In genomic region chr13:55592512-55593253, GRCm38 (mm10) we compare ENCODE assay signal across 8 mouse cellular contexts. TPM values are rescaled to one million over a fixed set of nuclear protein-coding genes. Genes with fewer than 3 reads are reported as not detected.
DNase-seq lines count a peak whose midpoint lies in the region; ATAC-seq and TF ChIP-seq lines count a peak whose summit lies in the region.

No protein-coding gene starts in this region.

- WGBS in forebrain, embryonic 13.5 days: 5% methylated on average over 29 of the region's 29 CpGs
- WGBS in neural tube, embryonic 15.5 days: 4% methylated on average over 29 of the region's 29 CpGs

- peaks cover 38% of the 10 kb centered on the region for H3K36me3 ChIP-seq in E14TG2a.4 (ENCODE audit: insufficient read depth, low read length)
- H3K36me3 ChIP-seq in forebrain, embryonic 13.5 days (ENCODE audit: poor library complexity, severe bottlenecking): peaks cover 34% of the 10 kb centered on the region
- H3K36me3 ChIP-seq in neural tube, embryonic 15.5 days: peaks cover 32% of the 10 kb centered on the region

- intact Hi-C loops in heart, postnatal 14 days (cut with DNase I): no loop called here

- no peaks in the 10 kb centered on the region for H3K9me3 ChIP-seq in E14TG2a.4 (ENCODE audit: low read length)
- H3K9me3 ChIP-seq in forebrain, embryonic 13.5 days (replicated peaks): no peaks in the 10 kb centered on the region
- H3K9me3 ChIP-seq in neural tube, embryonic 15.5 days (replicated peaks): no peaks in the 10 kb centered on the region

- peak overlapping the region; percentile 82 for H3K4me2 ChIP-seq in forebrain, embryonic 13.5 days
- peak overlapping the region; percentile 67 for H3K4me2 ChIP-seq in neural tube, embryonic 15.5 days

- H3K27ac ChIP-seq in forebrain, embryonic 13.5 days: peak overlapping the region; percentile 72
- peak overlapping the region; percentile 87 for H3K27ac ChIP-seq in neural tube, embryonic 15.5 days (replicated peaks)

- peak overlapping the region; percentile 77 for H3K9ac ChIP-seq in forebrain, embryonic 13.5 days
- H3K9ac ChIP-seq in neural tube, embryonic 15.5 days (replicated peaks): peak overlapping the region; percentile 78

- peak; percentile 99 for ATAC-seq in forebrain, embryonic 13.5 days
- peak; percentile 98 for ATAC-seq in neural tube, embryonic 15.5 days (ENCODE audit: low FRiP score)

- H3K4me3 ChIP-seq in E14TG2a.4 (replicated peaks; ENCODE audit: low read length): peak overlapping the region; percentile 98
- H3K4me3 ChIP-seq in forebrain, embryonic 13.5 days: peak overlapping the region; percentile 87
- peak overlapping the region; percentile 83 for H3K4me3 ChIP-seq in neural tube, embryonic 15.5 days (replicated peaks)

- H3K4me1 ChIP-seq in E14TG2a.4 (replicated peaks; ENCODE audit: low read depth, low read length): peaks cover 45% of the 10 kb centered on the region
- H3K4me1 ChIP-seq in forebrain, embryonic 13.5 days: peaks cover 17% of the 10 kb centered on the region
- H3K4me1 ChIP-seq in neural tube, embryonic 15.5 days: peaks cover 23% of the 10 kb centered on the region

- DNase-seq in c-Kit-positive CD71-positive TER-119-positive erythroid progenitor cells, embryonic 14.5 days (ENCODE audit: low spot score): peak; percentile 91
- DNase-seq in heart, postnatal 14 days: peak; percentile 97
- peak; percentile 96 for DNase-seq in layer of hippocampus, adult 11-12 months (ENCODE audit: low spot score)
- DNase-seq in lung, adult 18-20 months: peak; percentile 96 to 97
- DNase-seq in testis, postnatal 14 days (ENCODE audit: low spot score): peak; percentile 97

- TF ChIP-seq CTCF in E14TG2a.4 (conservative IDR thresholded peaks at IDR 0.05; ENCODE audit: low read length): no peak

- H3K27me3 ChIP-seq in E14TG2a.4 (ENCODE audit: insufficient read depth, low read length): no peaks in the 10 kb centered on the region
- H3K27me3 ChIP-seq in forebrain, embryonic 13.5 days: peaks cover 17% of the 10 kb centered on the region
- 0 out of 2 replicates have a peak, but pooled peaks cover 4% of the 10 kb centered on the region for H3K27me3 ChIP-seq in neural tube, embryonic 15.5 days (replicated peaks)

RNA-seq across cellular contexts. Expression of gene B4galt7, which starts 7.0 kb away (rescaled TPM):
- polyA plus RNA-seq in forebrain, embryonic 13.5 days (2015; fragmentation: Nextera tagmentation; extraction: Ambion mirVana): 34.7 and 35.8 TPM in 2 replicates
- total RNA-seq in heart, postnatal 14 days (2021): 10 to 100 TPM; 10.0 to 11.4 TPM
- 45.5 and 48.3 TPM in 2 replicates for polyA plus RNA-seq in neural tube, embryonic 15.5 days (2015; fragmentation: Nextera tagmentation; extraction: Ambion mirVana)

RNA-seq across cellular contexts. Expression of gene Tmed9, which starts 19.2 kb away (rescaled TPM):
- polyA plus RNA-seq in forebrain, embryonic 13.5 days (2015; fragmentation: Nextera tagmentation; extraction: Ambion mirVana): 101 and 120 TPM in 2 replicates
- total RNA-seq in heart, postnatal 14 days (2021): 10 to 100 TPM; 83.3 to 89.3 TPM
- 110 and 121 TPM in 2 replicates for polyA plus RNA-seq in neural tube, embryonic 15.5 days (2015; fragmentation: Nextera tagmentation; extraction: Ambion mirVana)

RNA-seq across cellular contexts. Expression of gene Fam193b, which starts 21.8 kb away (rescaled TPM):
- polyA plus RNA-seq in forebrain, embryonic 13.5 days (2015; fragmentation: Nextera tagmentation; extraction: Ambion mirVana): 58.1 and 58.7 TPM in 2 replicates
- total RNA-seq in heart, postnatal 14 days (2021): 10 to 100 TPM; 24.8 to 26.9 TPM
- 43.0 and 46.4 TPM in 2 replicates for polyA plus RNA-seq in neural tube, embryonic 15.5 days (2015; fragmentation: Nextera tagmentation; extraction: Ambion mirVana)

RNA-seq across cellular contexts. Expression of gene Caml, which starts 30.1 kb away (rescaled TPM):
- 88.0 and 88.7 TPM in 2 replicates for polyA plus RNA-seq in forebrain, embryonic 13.5 days (2015; fragmentation: Nextera tagmentation; extraction: Ambion mirVana)
- 10 to 100 TPM; 13.9 to 14.1 TPM for total RNA-seq in heart, postnatal 14 days (2021)
- polyA plus RNA-seq in neural tube, embryonic 15.5 days (2015; fragmentation: Nextera tagmentation; extraction: Ambion mirVana): 102 and 117 TPM in 2 replicates

RNA-seq across cellular contexts. Expression of gene Ddx46, which starts 42.1 kb away (rescaled TPM):
- 36.6 and 38.6 TPM in 2 replicates for polyA plus RNA-seq in forebrain, embryonic 13.5 days (2015; fragmentation: Nextera tagmentation; extraction: Ambion mirVana)
- 10 to 100 TPM; 26.0 TPM for total RNA-seq in heart, postnatal 14 days (2021)
- polyA plus RNA-seq in neural tube, embryonic 15.5 days (2015; fragmentation: Nextera tagmentation; extraction: Ambion mirVana): 22.0 and 25.5 TPM in 2 replicates

Comparison
In these comparisons a context has a peak if more than half of its experiments do, and no peak if none do; other contexts are left out.
1. Peak in every context shown above with its lines: DNase-seq, ATAC-seq, H3K4me3 ChIP-seq and H3K27ac ChIP-seq.